Mouse (Mus musculus): ENCODE data around the gene Rasal1.

Rasal1 gene

DNA sequence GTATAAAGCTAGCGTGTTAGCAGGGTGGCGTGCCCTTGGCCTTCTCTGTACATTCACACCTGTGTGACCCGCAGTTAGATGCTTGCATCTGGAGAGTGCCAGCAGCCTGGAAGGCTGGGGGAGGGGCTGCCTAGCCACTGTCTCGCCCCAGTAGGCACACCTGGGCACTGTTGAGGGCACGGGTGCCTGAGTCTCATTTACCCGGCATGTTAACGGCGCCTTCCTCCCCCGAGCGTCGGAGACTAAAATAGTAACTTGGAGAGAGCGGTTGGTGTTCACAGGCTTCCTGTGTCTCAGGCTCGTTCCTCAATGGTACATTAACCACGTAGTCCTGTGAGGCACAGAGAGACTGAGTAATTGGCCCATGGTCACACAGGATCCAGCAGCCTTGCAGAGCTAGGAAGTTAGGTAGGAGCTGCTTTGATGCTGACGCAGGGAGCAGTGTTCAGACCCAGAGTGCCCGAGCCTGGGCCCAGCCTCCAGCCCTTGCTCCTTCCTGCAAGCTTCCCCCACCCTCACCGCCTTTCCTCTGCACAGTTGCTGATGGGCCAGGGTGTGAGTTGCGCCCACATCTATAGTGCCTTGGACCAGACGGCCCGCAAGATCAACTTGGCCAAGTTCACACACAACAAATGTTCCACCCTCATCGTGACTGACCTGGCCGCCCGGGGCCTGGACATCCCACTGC is 27.4 kb upstream of the Rasal1 start:
- DNase-seq (ENCODE audit: inconsistent age in 2 of 2, low spot score in 1 of 2), result no peak

DNA sequence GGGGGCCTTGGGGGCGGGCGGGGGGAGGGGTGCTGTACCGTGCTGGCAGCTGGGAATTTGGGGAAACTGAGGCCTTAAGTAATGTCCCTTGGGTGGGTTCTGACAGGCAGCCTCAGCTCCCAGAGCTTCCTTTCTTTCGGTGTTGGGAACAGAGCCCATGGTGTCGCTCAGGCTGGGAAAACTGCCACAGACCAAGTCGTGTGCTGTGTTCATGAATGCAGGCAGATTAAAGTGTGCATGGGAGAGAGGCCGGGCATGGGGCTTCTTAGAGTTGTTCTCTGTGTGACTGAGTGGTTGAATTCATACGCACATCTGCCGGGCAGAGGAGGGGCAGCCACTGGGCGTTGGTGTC is 26.8 kb upstream of the Rasal1 start:
- no peak for DNase-seq (ENCODE audit: inconsistent age in 2 of 2, low spot score in 1 of 2)

DNA sequence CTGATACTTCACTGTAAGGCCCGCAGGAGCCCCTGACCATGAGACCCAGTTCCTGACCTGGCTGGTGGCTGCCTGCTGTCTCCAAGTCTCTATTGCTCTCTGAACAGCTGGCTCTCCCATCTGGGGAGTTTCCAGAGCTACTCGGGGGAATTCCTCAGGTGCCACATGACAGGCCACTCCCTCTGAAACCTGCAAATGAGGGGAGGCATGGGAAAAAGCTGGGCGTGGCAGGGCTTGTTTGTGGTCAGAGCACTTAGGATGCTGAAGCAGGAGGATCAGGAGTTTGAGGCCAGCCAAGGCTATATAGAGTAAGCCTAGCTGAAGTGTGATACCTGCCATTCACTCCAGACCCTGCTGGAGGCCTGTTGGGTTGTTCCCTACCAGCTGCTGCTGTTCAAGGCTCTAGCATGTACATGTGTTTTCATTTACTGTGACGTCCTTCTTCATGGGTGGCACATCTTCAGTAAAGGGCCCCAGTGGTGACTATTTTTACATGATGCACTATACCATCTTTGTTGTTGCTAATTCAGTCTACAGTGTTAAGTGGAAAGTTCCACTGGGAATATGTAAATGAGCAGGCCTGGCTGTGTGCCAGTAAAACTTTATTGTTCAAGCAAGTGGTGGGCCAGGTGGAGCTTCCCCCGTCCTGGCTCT is 26.3 kb upstream of the Rasal1 start:
- DNase-seq (ENCODE audit: inconsistent age in 2 of 2, low spot score in 1 of 2), result peak in 1 of 2 experiments; percentile 43

DNA sequence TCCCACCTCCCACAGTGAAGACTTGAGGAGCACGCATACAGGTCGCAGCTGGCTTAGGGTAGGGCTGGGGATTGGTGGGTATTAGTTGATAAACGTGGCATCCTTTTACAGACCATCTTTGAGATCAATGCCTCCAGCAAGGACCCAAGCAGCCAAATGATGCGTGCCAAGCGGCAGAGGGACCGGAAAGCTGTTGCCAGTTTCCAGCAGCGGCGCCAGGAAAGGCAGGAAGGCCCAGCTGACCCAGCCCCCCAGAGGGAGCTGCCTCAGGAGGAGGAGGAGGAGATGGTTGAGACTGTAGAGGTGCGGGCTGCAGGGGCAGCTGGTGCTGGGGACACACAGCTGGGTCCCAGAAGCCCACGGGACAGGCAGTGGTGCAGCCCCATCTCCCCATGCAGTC is 24.2 kb upstream of the Rasal1 start:
- no peak for DNase-seq (ENCODE audit: inconsistent age in 2 of 2, low spot score in 1 of 2)

GRCm38 (mm10) chr5:120626399-120626798 is 22.2 kb upstream of the Rasal1 start:
- no peak for DNase-seq (ENCODE audit: inconsistent age in 2 of 2, low spot score in 1 of 2)

DNA sequence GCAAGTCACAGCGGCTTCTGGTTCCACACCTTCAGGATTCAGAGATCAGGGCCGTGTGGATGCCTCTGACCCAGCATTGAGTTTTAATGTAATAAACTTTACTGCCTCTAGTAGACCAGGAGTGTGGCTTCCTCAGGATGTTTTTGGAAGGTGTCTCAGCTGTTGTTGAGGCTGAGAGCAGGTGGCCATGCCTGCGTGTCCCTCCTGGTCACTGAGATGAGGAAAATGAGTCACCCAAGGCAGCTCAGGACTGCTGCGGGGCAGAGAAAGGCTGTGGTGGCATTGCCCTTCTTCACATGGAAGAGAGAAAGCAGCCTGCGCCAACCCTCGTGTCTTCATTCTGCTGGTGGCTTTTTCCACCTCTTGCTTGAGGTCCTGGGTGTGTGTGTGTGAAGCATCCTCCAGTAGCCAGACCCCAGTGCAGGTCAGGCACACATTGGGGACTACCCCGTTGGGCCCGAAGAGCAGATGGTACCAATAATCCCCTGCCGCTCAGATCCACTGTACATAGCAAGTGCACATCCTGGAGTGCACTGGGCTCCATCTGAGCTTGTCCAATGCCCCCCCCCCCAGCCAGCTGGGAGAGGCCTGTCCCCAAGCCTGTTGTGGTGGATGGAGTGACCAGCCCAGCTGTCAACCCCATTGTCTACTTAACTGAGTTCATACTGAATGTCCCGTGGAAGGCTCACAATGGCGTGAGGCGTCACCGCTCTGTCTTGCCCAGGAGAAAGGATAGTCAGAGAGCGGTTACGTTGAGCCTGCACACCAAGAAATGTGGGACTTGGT is 20.9 kb upstream of the Rasal1 start:
- DNase-seq (ENCODE audit: inconsistent age in 2 of 2, low spot score in 1 of 2), result no peak

DNA sequence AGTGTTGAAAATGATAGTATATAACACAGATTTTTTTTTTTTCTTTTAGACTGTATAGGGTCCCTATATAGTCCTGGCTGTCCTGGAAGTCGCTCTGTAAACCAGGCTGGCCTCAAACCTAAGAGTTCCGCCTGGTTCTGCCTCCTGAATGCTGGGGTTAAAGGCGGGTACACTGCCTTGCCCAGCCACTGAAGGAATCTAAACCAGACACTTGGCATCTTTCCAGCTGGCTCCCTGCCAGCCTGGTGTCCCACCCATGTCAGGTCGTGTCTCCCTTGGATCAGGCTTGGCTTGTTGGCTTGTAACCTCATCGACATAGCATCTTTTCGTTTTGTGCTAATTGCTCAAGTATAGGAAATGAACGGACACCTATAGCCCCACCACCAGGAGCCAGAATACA is 20.0 kb upstream of the Rasal1 start:
- DNase-seq (ENCODE audit: inconsistent age in 2 of 2, low spot score in 1 of 2), result peak in 1 of 2 experiments; percentile 65

- DNase-seq (ENCODE audit: inconsistent age in 2 of 2, low spot score in 1 of 2), result peak in 1 of 2 experiments; percentile 80
These were observed 17.5 kb upstream of the Rasal1 start for GRCm38 (mm10) chr5:120631128-120631527.

DNA sequence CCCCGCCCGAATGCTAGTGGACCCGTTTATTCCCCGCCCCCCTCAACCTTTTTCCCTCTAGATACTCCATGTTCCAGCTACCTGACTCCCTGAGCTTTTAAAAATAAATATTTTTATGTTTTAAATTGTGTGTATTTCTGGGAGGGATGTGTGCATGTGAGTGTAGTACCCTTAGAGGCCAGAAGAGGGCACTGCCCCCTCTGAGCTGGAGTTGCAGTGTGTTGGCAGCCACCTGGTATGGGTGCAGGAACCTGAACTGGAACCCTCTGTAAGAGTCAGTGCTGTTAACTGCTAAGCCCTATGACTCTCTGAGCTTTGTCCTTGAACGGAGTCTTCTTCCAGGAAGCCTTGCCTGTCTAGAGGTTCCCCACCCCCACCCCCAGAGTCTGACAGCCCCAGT is 16.7 kb upstream of the Rasal1 start:
- no peak for DNase-seq (ENCODE audit: inconsistent age in 2 of 2, low spot score in 1 of 2)

DNA sequence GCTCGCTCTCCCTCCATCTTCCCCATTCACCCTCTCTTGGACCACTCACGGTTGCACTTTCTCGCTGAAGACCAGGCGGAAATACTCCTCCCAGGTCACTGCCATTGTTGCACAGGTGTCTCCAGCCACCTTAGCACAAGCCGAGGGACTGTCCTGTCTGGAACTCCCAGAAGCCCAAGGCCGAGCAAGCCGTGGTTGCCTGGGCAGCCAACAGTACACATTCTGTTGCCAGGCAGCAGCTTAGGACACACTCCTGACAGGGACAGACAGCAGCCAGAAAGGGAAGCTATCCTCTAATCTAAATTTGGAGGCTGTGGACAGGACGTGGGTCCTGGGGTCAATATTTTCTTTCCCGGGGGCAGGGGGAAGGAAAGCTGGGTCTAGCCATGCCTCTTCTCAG is 14.5 kb upstream of the Rasal1 start, which contains the start of gene Cfap73:
Cfap73 (minus strand) TSS at position 105 of the 400 bp plus-strand sequence.
- DNase-seq (ENCODE audit: inconsistent age in 2 of 2, low spot score in 1 of 2), result peak; percentile 57 to 78

DNA sequence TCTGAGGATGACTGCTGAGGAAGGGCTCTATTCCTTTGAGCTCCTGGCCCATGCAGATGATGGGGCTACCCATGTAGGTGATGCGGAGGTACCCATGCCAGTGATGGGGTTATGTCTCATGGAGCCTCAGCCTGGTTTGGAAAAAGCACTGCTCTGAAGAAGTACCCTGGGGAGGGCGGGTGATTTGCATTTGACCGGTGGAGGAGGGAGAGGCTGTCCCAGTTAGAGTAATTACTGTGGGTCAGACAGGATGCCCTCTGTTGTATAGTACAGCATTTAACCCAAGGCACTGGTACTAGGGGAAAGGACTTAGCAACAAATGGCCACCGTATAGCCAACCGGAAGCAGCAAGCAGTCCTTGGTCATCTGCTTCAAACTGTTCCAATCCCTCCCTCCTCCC is 13.8 kb upstream of the Rasal1 start:
- peak in 1 of 2 experiments; percentile 31 for DNase-seq (ENCODE audit: inconsistent age in 2 of 2, low spot score in 1 of 2)

GRCm38 (mm10) chr5:120635633-120636032 is 13.0 kb upstream of the Rasal1 start:
- DNase-seq (ENCODE audit: inconsistent age in 2 of 2, low spot score in 1 of 2), result no peak

DNA sequence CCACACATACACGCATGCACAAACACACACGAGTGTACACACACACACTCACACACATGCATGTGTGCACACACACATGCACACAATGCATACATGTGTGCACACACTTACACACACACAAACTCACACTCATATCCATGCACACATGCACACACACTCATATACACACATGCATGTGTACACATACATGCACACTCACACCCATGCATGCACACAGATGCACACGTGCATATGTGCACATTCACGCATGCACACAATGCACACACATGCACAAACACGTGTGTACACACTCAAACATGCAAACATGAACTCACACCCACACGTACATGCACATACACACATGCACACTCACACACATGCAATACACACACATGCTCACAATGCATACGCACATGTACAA is 8.5 kb upstream of the Rasal1 start:
- no peak for DNase-seq (ENCODE audit: inconsistent age in 2 of 2, low spot score in 1 of 2)

DNA sequence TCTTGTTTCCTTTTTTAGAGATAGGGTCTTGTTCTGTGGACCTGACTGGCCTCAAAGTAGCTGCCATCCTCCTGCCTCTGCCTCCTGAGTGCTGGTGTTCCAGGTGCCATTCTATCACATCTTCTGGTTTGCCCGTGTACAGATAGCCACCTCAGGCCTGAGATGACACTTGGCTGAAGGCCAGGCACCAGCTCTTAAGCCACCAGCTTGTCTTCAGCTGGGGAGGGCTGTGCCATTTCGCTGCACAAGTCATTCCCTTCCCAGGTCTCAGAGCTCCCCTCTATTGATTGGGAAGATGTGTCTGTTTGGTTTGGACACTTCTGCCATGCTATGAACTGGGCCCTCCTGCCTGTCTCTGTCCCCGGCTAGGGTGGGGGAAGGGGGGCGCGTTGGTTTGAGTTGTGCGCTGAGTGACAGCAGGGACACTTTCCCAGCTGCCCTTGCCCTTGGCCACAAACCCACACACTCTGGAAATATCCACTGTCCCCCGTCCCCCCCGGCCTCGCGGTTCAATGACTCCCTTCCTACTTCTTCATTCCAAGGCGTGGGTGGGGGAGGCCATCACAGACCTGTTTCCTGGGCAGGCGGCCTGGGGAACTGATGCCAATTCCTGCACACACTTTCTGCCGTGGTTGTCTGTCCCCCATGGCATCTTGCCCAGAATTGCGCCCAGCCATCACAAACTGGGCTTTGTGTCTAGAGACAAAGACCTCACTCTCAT is 5.1 kb upstream of the Rasal1 start:
- DNase-seq (ENCODE audit: inconsistent age in 2 of 2, low spot score in 1 of 2), result peak; percentile 79 to 91

DNA sequence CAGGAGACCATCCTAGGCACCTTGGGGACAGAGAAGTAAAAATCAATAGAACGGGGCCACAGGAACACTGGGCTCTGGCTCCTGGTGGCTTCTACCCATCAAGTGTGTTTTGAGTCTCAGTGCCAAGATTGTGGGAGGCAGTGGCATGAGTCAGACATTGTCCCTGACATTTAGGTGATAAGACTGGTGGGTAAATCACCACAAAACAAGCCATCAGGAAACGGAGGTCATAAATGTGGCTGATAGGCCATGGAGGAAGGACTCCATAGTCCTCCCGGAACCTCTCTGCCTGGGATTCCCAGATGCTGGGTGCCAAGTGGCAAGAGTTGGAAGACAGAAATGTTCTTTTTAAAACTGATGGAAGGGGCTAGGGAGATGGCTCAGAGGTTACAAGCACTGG is 4.4 kb upstream of the Rasal1 start:
- peak; percentile 86 to 93 for DNase-seq (ENCODE audit: inconsistent age in 2 of 2, low spot score in 1 of 2)

DNA sequence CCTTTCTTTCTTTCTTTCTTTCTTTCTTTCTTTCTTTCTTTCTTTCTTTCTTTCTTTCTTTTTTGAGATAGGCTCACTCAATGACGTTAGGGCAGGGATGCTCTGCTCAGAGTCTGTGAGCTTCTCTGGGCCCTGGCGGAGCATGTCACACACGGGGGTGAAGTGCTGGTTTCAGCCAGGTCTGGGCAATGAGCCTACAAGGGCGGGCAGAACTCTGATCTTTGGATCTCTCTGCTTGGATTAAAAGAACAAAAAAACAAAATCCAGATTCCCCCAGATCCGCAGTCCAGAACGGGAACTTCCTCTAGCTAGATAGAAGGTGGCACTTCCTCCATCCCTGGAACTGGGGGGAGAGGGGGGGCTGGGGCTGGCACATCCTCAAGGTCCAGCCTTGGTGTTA is 2.8 kb upstream of the Rasal1 start:
- peak; percentile 60 to 77 for DNase-seq (ENCODE audit: inconsistent age in 2 of 2, low spot score in 1 of 2)

- no peak for DNase-seq (ENCODE audit: inconsistent age in 2 of 2, low spot score in 1 of 2)
These were observed 1.3 kb upstream of the Rasal1 start for GRCm38 (mm10) chr5:120647361-120647760.

- DNase-seq (ENCODE audit: inconsistent age in 2 of 2, low spot score in 1 of 2), result peak in 1 of 2 experiments; percentile 60
These were observed 659 bp upstream of the Rasal1 start for GRCm38 (mm10) chr5:120647814-120648491.

- DNase-seq (ENCODE audit: inconsistent age in 2 of 2, low spot score in 1 of 2), result no peak
These were observed 842 bp downstream of the Rasal1 start for GRCm38 (mm10) chr5:120649374-120649933.

DNA sequence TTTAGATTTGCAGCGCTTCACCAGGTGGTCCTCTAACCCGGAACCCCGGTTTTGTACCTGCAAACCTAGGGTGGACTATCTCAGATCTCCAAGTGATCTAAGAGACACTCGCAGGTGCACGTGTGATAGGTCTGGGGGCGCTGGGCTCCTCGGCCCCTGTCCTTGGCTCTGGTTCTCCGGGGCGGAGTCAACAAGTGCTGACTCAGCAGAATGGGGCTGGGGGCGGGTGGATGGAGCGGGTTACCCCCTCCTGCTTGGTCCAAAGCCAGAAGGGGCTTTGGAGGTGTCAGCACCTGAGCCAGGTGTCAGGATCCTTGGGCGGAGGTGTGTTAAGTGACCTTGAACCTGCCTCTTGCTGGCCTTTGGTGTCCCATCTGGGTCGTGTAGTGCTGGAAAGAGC is 1.3 kb downstream of the Rasal1 start:
- DNase-seq (ENCODE audit: inconsistent age in 2 of 2, low spot score in 1 of 2), result peak in 1 of 2 experiments; percentile 59
